Comparison of ENCODE assay signal across 8 mouse cellular contexts in genomic region chr11:53706934-53707717, GRCm38 (mm10). TPM values are rescaled to one million over a fixed set of nuclear protein-coding genes. Genes with fewer than 3 reads are reported as not detected.
A peak's percentile ranks its signal among the peaks of the same experiment; 100 is the strongest.
DNase-seq lines count a peak whose midpoint lies in the region; ATAC-seq lines count a peak whose summit lies in the region.

TSS of gene Rad50 (minus strand) at chr11:53707319.

- DNase-seq in Muller cell, postnatal 12 days (ENCODE audit: inconsistent ontology term) = peak; percentile 94
- DNase-seq in cerebellum, adult 9-11 months = peak; percentile 85
- DNase-seq in frontal cortex, adult 2 months (ENCODE audit: extremely low spot score in 1 of 2, low spot score in 1 of 2) = peak; percentile 83 to 92
- DNase-seq in hindbrain, embryonic 11.5 days (ENCODE audit: low spot score) = peak; percentile 91
- DNase-seq in layer of hippocampus, postnatal 10 days (ENCODE audit: low spot score in 2 of 2) = peak; percentile 83 to 90
- DNase-seq in lung, postnatal 10 days = peak; percentile 95
- peak; percentile 92 for DNase-seq in ovary, postnatal 36 days (ENCODE audit: low spot score)
- DNase-seq in thymus, postnatal 25 days = peak; percentile 93

- 0 out of 2 replicates have a peak within 1 kb of the TSS, but pooled peaks have one; percentile 2 for H3K27ac ChIP-seq in hindbrain, embryonic 11.5 days (ENCODE audit: low read depth, low read length)

- peak within 1 kb of the TSS; percentile 86 for H3K4me2 ChIP-seq in hindbrain, embryonic 11.5 days (replicated peaks; ENCODE audit: low read depth, low read length)

- 5% methylated on average over 55 of the region's 55 CpGs for WGBS in hindbrain, embryonic 11.5 days

- peak; percentile 91 for ATAC-seq in hindbrain, embryonic 11.5 days (ENCODE audit: low FRiP score)

- H3K9me3 ChIP-seq in hindbrain, embryonic 11.5 days (ENCODE audit: control insufficient read depth, low read length) = no peaks in the 10 kb centered on the region

- no peaks in the 10 kb centered on the region for H3K27me3 ChIP-seq in hindbrain, embryonic 11.5 days (ENCODE audit: control insufficient read depth, insufficient read depth, low read length)

- H3K9ac ChIP-seq in hindbrain, embryonic 11.5 days (ENCODE audit: low read depth, low read length) = peak within 1 kb of the TSS; percentile 47

- H3K4me1 ChIP-seq in hindbrain, embryonic 11.5 days (replicated peaks; ENCODE audit: control insufficient read depth, insufficient read depth, low read length) = no peaks in the 10 kb centered on the region

- peak within 1 kb of the TSS; percentile 42 for H3K4me3 ChIP-seq in hindbrain, embryonic 11.5 days (ENCODE audit: low read depth, low read length)

- no peaks in the 10 kb centered on the region for H3K36me3 ChIP-seq in hindbrain, embryonic 11.5 days (ENCODE audit: control insufficient read depth, insufficient read depth, low read length)

RNA-seq across cellular contexts. Expression of gene Rad50, which starts in this region (rescaled TPM):
- polyA plus RNA-seq in frontal cortex, adult 2 months (2012; rRNA removed) = 6.9 and 7.1 TPM in 2 replicates
- 19.3 and 22.3 TPM in 2 replicates for polyA plus RNA-seq in hindbrain, embryonic 11.5 days (2014; fragmentation: Nextera tagmentation; extraction: Ambion mirVana)
- 10 to 100 TPM in 1 of 2 experiments, 1 to 10 TPM in 1; 9.5 to 10.1 TPM for total RNA-seq in layer of hippocampus, postnatal 10 days (2021)

Comparison
In these comparisons a context has a peak if more than half of its experiments do, and no peak if none do; other contexts are left out.
1. Peak in every context shown above with its lines: DNase-seq, ATAC-seq, H3K4me3 ChIP-seq and H3K27ac ChIP-seq.